Mouse (Mus musculus) frontal cortex, postnatal 10 days (tissue): ENCODE data around the gene Spryd3.
"Not testable (repeated sequence)": the region's sequence is repeated elsewhere in the genome, so short reads cannot be mapped to it uniquely, and the experiment has no call there.

Source experiments
- DNase-seq, 2 experiments: peaks; one replicate each; pipeline ENCODE4 v3.0.0; 2022; ENCODE audit warnings: low spot score in 2 of 2, mixed read lengths in 1 of 2

Spryd3 gene

GRCm38 (mm10) chr15:102100161-102100981 lies 35.7 kb downstream of the Spryd3 start, which contains the start of gene Tns2:
TSS of gene Tns2 (plus strand) at chr15:102100413.
- DNase-seq: peak; percentile 57 to 71

DNA sequence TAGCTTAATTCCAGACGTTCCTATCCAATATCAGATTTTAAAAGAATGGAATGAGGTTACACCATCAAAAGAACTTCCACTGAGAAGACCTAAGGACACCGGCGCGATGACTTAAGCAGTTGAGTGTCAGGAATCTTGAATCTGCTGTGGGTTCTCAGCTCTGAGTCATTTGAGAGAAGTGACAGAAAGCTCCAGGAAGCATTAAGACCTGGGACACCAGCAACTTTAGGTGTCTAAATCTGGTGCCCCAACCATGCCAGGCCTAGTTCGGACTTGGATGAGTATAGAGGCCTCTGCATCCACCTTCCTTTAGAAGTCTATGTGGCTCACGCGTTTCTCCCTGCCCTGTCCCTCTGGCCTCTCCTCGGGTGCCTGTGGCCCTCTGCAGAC lies 36.3 kb downstream of the Spryd3 start:
- DNase-seq: no peak

DNA sequence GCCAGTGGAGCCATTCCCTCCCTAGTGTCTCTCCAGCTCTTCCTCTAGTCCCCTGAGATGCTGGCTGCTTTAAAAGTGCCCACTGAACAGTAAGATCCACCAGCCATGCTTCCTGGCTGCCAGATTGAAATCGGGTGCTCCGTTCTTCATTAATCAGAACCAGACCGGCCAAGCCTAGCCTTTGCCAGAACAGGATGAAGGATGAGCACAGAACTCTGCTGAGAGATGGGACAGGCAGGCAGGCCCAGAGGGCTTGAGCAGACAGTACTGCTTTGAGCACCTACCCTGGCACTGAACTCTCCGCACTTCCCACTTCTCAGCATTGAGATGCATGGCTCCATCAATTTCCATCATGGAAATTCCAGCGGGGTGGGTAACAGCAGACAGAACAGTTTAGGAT lies 36.8 kb downstream of the Spryd3 start:
- no peak for DNase-seq

DNA sequence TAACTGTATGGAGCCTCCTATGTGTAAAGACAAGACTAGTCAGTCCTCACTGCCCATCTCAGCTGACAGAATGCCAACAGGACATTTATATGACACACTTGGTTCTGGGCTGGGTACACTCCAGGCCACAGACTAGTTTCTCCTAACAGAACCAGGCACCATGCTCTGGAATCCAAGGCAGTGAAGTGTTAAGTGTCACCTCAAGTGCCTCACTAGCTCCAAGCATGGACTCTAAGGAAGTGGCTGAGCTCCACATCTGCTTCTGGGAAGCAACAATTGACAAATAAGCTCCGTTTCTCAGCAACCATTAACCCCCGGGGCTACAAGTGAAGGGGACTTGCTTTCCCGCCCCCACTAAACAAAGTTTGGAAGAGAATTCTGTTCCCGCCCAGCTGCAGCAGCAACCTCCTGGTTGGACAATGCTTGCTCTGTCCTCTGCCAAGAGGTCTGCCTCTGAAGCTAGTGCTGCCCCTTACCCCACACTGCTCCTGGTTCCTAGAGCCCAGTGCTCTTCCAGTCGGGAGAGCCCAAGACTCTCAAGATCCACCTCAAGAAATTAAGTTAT lies 38.0 kb downstream of the Spryd3 start:
- DNase-seq: no peak

DNA sequence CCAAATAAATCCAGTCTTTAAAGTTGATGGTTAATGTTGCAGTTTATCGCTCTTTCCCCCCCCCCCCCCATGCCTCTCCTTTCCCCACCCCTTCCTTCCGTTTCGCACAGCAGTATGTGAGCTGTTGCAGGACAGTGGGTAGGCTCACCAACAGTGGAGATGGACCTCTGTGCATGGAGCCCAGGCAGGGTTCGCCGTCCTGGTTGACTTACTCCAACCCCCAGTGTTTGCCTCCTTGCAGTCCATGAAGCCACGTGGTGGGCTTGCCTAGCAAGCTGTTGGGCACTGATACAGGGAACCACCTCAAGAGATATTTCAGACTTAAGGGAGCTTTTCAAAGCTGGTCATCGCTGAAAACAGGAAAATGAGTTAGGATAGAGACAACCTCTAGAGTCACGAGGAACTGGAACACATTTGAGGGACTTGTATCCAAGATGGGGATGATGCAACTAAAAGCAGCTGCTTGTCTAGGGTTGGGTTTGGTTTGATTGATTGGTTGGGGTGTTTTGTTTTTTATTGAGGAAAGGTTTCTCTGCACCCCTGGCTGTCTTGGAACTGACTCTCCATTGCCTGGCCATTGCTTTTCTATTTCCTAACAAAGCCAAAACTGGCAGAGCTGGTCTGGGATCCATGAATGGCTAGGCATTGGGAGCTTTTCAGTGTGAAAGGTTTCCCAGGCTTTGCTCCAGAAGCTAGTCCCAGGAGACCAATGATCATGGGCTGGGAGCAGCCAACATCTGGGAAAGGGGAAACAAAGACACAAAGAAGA lies 38.7 kb downstream of the Spryd3 start:
- no peak for DNase-seq

- DNase-seq: no peak
Observed at GRCm38 (mm10) chr15:102094988-102095387, 41.0 kb downstream of the Spryd3 start.

- DNase-seq: no peak
Observed at GRCm38 (mm10) chr15:102094157-102094556, 41.9 kb downstream of the Spryd3 start.

DNA sequence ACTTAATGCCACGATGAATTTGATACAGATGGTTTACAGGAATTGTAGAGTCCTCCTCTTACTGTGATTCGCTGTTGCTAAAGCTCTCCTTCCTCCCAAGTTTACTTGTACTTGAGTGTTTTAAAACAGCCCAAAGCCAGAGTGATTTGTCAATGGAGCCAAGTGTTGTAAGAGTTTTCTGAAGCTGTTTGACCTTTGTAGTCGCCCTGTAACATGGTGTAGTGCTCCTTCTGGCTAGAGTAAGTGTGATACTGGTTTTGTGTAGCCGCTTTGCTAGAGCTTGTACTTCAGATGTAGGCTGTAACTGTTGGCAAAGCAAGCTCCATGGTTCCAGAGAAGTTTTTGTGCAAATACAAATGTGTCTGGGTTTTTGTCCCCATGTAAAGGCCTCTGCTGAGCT lies 43.8 kb downstream of the Spryd3 start:
- DNase-seq: no peak

GRCm38 (mm10) chr15:102091688-102092087 lies 44.3 kb downstream of the Spryd3 start:
- DNase-seq: no peak

GRCm38 (mm10) chr15:102091063-102091679 lies 44.9 kb downstream of the Spryd3 start:
- no peak for DNase-seq

- no peak for DNase-seq
Observed at GRCm38 (mm10) chr15:102089914-102090585, 46.0 kb downstream of the Spryd3 start.

DNA sequence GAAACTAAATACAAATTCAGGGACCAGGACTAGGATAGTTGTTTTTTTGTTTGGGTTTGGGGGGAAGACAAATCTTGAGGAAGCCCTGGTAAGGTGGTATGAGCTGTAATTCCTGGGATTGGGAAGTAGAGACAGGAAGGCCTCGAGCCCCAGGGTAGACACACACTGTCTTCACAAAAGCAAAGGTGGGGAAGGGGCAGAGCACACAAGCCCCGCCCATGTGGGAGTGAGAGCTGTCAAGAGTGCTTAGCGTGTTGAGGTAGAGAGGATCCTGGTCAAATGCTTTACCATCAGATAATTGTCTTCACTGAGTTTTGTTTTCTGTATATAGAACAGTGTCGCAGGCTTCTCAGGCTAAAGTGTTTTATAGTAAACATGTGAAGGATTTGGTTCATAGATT lies 53.0 kb downstream of the Spryd3 start:
- no peak for DNase-seq

- no peak for DNase-seq
Observed at GRCm38 (mm10) chr15:102082148-102082547, 53.9 kb downstream of the Spryd3 start.

- no peak for DNase-seq
Observed at GRCm38 (mm10) chr15:102080429-102080828, 55.6 kb downstream of the Spryd3 start.

DNA sequence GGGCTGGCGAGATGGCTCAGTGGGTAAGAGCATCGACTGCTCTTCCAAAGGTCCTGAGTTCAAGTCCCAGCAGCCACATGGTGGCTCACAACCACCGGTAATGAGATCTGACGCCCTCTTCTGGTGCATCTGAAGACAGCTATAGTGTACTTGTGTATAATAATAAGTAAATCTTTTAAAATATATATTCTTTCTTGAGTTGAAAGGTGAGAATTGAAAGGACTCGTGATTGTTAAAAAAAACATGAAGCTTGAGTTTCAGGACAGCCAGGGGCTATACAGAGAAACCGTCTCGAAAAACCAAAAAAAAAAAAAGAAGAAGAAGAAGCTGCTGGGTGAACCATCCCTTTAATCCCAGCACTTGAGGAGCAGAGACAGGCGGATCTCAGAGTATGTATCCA lies 56.1 kb downstream of the Spryd3 start:
- not testable (repeated sequence) for DNase-seq

DNA sequence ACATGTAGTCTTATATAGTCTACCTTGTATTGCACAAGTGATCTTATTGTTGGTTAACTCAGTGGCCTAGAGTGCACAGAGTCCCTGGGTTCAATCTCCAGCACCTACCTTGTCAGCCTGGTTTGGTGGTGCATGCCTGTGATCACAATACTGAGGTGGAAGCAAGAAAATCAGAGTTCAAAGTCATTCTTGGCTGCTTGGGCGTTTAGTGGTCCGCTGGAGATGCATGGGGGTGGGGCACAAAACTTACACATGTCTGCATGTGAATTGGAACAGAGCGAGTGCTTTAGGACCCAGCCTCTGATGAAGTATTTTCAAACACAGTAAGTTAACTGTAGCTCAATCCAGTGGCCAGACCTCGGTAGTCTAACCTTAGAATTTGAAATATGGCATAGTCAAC lies 56.8 kb downstream of the Spryd3 start:
- DNase-seq: no peak

DNA sequence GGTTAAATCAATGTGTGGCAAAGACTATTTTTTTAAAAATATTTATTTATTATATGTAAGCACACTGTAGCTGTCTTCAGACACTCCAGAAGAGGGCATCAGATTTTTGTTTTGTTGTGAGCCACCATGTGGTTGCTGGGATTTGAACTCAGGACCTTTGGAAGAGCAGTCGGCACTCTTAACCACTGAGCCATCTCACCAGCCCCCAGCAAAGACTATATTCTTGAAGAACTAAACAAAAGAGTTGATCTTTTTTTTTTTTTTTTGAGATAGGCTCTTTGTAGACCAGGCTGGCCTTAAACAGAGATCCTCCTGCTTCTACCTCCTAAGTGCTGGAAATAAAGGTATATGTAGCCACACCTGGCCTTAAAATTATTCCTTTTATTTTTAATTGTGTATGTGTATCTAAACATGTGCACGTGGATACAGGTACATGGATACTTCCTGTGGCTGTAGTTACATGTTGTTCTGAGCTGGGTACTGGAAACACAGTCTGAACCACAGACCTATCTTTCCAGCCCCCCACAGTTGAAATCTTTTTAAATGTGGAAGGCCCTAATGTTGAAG lies 58.8 kb downstream of the Spryd3 start:
- DNase-seq: no peak

DNA sequence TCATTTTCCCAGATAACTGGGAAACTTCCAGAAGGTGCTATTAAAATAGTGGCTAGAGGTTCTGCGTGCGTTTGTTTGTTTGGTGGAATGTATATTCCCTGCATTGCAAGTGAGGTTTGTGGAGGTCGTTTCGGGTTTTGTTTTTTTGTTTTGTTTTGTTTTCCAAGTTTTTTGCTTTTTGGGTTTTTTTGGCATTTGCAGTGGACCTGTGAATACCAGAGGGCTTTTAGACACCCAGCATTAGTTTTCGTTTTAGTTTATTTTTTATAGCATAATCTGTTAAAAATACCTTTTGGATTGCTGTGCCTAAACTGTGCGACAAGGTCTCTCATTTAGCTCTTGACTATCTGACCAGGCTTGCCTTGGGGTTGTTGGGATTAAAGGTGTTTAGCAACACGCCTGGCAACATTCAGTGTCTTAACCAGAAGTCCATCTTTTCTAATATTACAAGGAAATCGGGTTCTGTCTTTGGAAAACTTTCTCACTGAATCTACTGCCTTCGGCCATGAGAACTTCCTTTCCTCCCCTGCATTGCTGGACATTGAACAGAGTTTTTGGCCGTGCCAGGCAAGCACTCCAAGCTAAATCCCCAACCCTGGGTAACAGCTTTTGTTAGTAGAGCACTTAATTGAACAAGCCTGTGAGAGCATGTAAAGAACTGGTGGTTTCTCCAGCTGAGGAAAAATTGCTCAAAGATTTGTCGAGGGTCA lies 61.0 kb downstream of the Spryd3 start:
- no peak for DNase-seq

GRCm38 (mm10) chr15:102074070-102074731 lies 61.8 kb downstream of the Spryd3 start:
- DNase-seq: peak; percentile 65 to 76

- peak; percentile 99 for DNase-seq
Observed at GRCm38 (mm10) chr15:102073559-102074069, 62.4 kb downstream of the Spryd3 start, which contains the start of gene Eif4b. TSS of gene Eif4b (plus strand) at chr15:102073773.
